Mouse (Mus musculus) heart, adult 2 months (tissue): ENCODE data around the gene Myh7. TPM values are rescaled to one million over a fixed set of nuclear protein-coding genes. Genes with fewer than 3 reads are reported as not detected.
A peak's percentile ranks its signal among the peaks of the same experiment; 100 is the strongest.
"Not testable (repeated sequence)": the region's sequence is repeated elsewhere in the genome, so short reads cannot be mapped to it uniquely, and the experiment has no call there.

Experiments
- DNase-seq, 2 experiments: peaks; one replicate each; pipeline ENCODE4 v3.0.0; 2021
- H3K27ac ChIP-seq: fragments of 200-600 bp; 2 replicates; pipeline ENCODE4 v1.8.1; 2022
- H3K27me3 ChIP-seq: fragments of 200-500 bp; 2 replicates; pipeline ENCODE4 v1.6.1; 2012; ENCODE audit warnings: mild to moderate bottlenecking, low read length, inconsistent platforms, mixed read lengths; ENCODE audit not compliant: control insufficient read depth, insufficient read depth
- H3K36me3 ChIP-seq: fragments of 200-500 bp; 2 replicates; pipeline ENCODE4 v1.6.1; 2012; ENCODE audit warnings: low read length, inconsistent platforms; ENCODE audit not compliant: control insufficient read depth, insufficient read depth
- H3K4me1 ChIP-seq: fragments of 200-500 bp; 2 replicates; pipeline ENCODE4 v1.6.1; 2011; ENCODE audit warnings: low read length; ENCODE audit not compliant: control insufficient read depth, insufficient read depth
- H3K4me3 ChIP-seq: fragments of 200-600 bp; 2 replicates; pipeline ENCODE4 v1.8.1; 2022
- H3K79me2 ChIP-seq: fragments of 200-500 bp; replicated peaks from 2 replicates; pipeline ENCODE4 v1.6.1; 2012; ENCODE audit warnings: mild to moderate bottlenecking, inconsistent platforms, low read length, moderate library complexity, mixed read lengths; ENCODE audit not compliant: control insufficient read depth, insufficient read depth
- H3K9ac ChIP-seq: fragments of 200-500 bp; 2 replicates; pipeline ENCODE4 v1.6.1; 2012; ENCODE audit warnings: low read depth, mild to moderate bottlenecking, control low read depth, inconsistent platforms, low read length, mixed read lengths
- CTCF ChIP-seq: fragments of 200-600 bp; IDR thresholded peaks from 2 replicates; pipeline ENCODE4 v1.8.1; 2022; ENCODE audit warnings: antibody characterized with exemption, mild to moderate bottlenecking, moderate library complexity
- EP300 ChIP-seq: fragments of 200-500 bp; IDR thresholded peaks from 2 replicates; pipeline ENCODE4 v1.6.1; 2011; ENCODE audit warnings: low read depth, low read length, control low read depth; ENCODE audit not compliant: insufficient read depth
- POLR2A ChIP-seq: fragments of 200-500 bp; IDR thresholded peaks from 2 replicates; pipeline ENCODE4 v1.6.1; 2011; ENCODE audit warnings: mild to moderate bottlenecking, low read depth, low read length, control low read depth; ENCODE audit not compliant: insufficient read depth
- WGBS: fragments of 180-500 bp; shearing (Covaris S2); methylation state at CpG from one replicate; pipeline ENCODE4 v1.1.7; 2018; 5-methylcytosine and 5-hydroxymethylcytosine counted together
- intact Hi-C: fragments of 180-260 bp; cut with DNase I; formaldehyde crosslinking; loops from one replicate; pipeline ENCODE4 v1.15.1; 2025
- polyA plus RNA-seq: library from polyadenylated mRNA; depleted of rRNA; stranded (reverse); fragments of >200 nt; gene quantifications from 2 replicates; pipeline ENCODE4 v1.2.3, GENCODE M21; 2012
- total RNA-seq, 2 experiments: library from RNA; stranded (reverse); gene quantifications; 2 replicates each; pipeline ENCODE4 v1.2.3; 2021

Myh7 gene
- total and polyA plus RNA-seq, 3 experiments = 29.5 to 2,240 (median 1,935) TPM

- H3K27ac ChIP-seq = peak overlapping the region; percentile 5; the same call in 1 of the 2 replicates
- H3K9ac ChIP-seq = no peak overlapping the region
Observed at GRCm38 (mm10) chr14:54989886-54990441, 4.5 kb downstream of the Myh7 start.

GRCm38 (mm10) chr14:54988882-54989281 lies 5.5 kb downstream of the Myh7 start:
- no peaks in the 10 kb centered on the region for H3K79me2 ChIP-seq
- H3K9ac ChIP-seq = no peak overlapping the region
- H3K36me3 ChIP-seq = peaks cover 4% of the 10 kb centered on the region; the same call in 1 of the 2 replicates
- no peaks in the 10 kb centered on the region; the same call in 1 of the 2 replicates for H3K4me1 ChIP-seq
- no peak overlapping the region for H3K4me3 ChIP-seq
- 70% methylated on average over 13 of the region's 13 CpGs for WGBS
- no peak overlapping the region; the same call in 1 of the 2 replicates for H3K27ac ChIP-seq
- DNase-seq = no peak
- intact Hi-C loops = no loop called here
- TF ChIP-seq EP300 = 0 out of 2 replicates have a peak, but pooled peaks have one; percentile 53
- no peak; the same call in 1 of the 2 replicates for TF ChIP-seq POLR2A
- no peak for TF ChIP-seq CTCF
- no peaks in the 10 kb centered on the region for H3K27me3 ChIP-seq

More at GRCm38 (mm10) chr14:54989886-54990441, 4.5 kb downstream of the Myh7 start:
- H3K79me2 ChIP-seq = no peaks in the 10 kb centered on the region
- H3K36me3 ChIP-seq = peaks cover 4% of the 10 kb centered on the region; the same call in 1 of the 2 replicates
- peak; percentile 87 for TF ChIP-seq EP300
- no peak for TF ChIP-seq CTCF
- peak; percentile 62 for TF ChIP-seq POLR2A
- DNase-seq = no peak
- no peaks in the 10 kb centered on the region; the same call in 1 of the 2 replicates for H3K4me1 ChIP-seq
- intact Hi-C loops = no loop called here
- 67% methylated on average over 8 of the region's 8 CpGs for WGBS
- H3K4me3 ChIP-seq = no peak overlapping the region
- no peaks in the 10 kb centered on the region for H3K27me3 ChIP-seq

- H3K27ac ChIP-seq, H3K4me3 ChIP-seq, H3K79me2 ChIP-seq, intact Hi-C loops, H3K36me3 ChIP-seq, H3K9ac ChIP-seq, H3K27me3 ChIP-seq, DNase-seq, H3K4me1 ChIP-seq: not testable (repeated sequence)
- WGBS = 68% methylated on average over 9 of the region's 9 CpGs
- TF ChIP-seq EP300 (peak; percentile 61), POLR2A (peak; percentile 67; the same call in 1 of the 2 replicates)
Observed at GRCm38 (mm10) chr14:54988350-54988874, 6.0 kb downstream of the Myh7 start.

GRCm38 (mm10) chr14:54981934-54982333 lies 12.5 kb downstream of the Myh7 start:
- no peaks in the 10 kb centered on the region for H3K27me3 ChIP-seq
- no peak overlapping the region for H3K9ac ChIP-seq
- H3K4me3 ChIP-seq = no peak overlapping the region
- TF ChIP-seq EP300 (0 out of 2 replicates have a peak, but pooled peaks have one; percentile 48), CTCF (no peak), POLR2A (peak; percentile 68; the same call in 1 of the 2 replicates)
- no peaks in the 10 kb centered on the region for H3K4me1 ChIP-seq
- H3K27ac ChIP-seq = no peak overlapping the region
- H3K79me2 ChIP-seq = no peaks in the 10 kb centered on the region
- DNase-seq = no peak
- H3K36me3 ChIP-seq = peaks cover 18% of the 10 kb centered on the region; the same call in 1 of the 2 replicates
- 66% methylated on average over 7 of the region's 7 CpGs for WGBS
- intact Hi-C loops = no loop called here

- WGBS = 51% methylated on average over 8 of the region's 8 CpGs
- DNase-seq = peak in 1 of 2 experiments; percentile 20
- H3K27ac ChIP-seq = no peak overlapping the region
- TF ChIP-seq POLR2A (peak; percentile 71), CTCF (no peak), EP300 (0 out of 2 replicates have a peak, but pooled peaks have one; percentile 28)
- no peaks in the 10 kb centered on the region for H3K27me3 ChIP-seq
- peak overlapping the region; percentile 18 for H3K9ac ChIP-seq
- H3K79me2 ChIP-seq = no peaks in the 10 kb centered on the region
- intact Hi-C loops = no loop called here
- H3K4me3 ChIP-seq = 0 out of 2 replicates have a peak overlapping the region, but pooled peaks have one; percentile 18
- no peaks in the 10 kb centered on the region for H3K4me1 ChIP-seq
- H3K36me3 ChIP-seq = peaks cover 18% of the 10 kb centered on the region
Observed at GRCm38 (mm10) chr14:54978664-54979063, 15.8 kb downstream of the Myh7 start.

GRCm38 (mm10) chr14:54976633-54977032 lies 17.8 kb downstream of the Myh7 start, which contains the start of gene Gm17428:
Gene Gm17428, plus strand, starts transcription at chr14:54976933.
- DNase-seq = no peak
- no peaks in the 10 kb centered on the region for H3K79me2 ChIP-seq
- H3K36me3 ChIP-seq = peaks cover 13% of the 10 kb centered on the region
- intact Hi-C loops = no loop called here
- TF ChIP-seq CTCF (no peak), EP300 (no peak), POLR2A (no peak)
- no peak within 1 kb of the TSS; the same call in 1 of the 2 replicates for H3K27ac ChIP-seq
- H3K27me3 ChIP-seq = no peaks in the 10 kb centered on the region
- 26% methylated on average over 1 of the region's 1 CpGs for WGBS
- no peaks in the 10 kb centered on the region for H3K4me1 ChIP-seq
- H3K9ac ChIP-seq = 0 out of 2 replicates have a peak within 1 kb of the TSS, but pooled peaks have one; percentile 19
- H3K4me3 ChIP-seq = peak within 1 kb of the TSS; percentile 3
